Mouse (Mus musculus) liver, adult 2 months (tissue): ENCODE results near the gene Rps2. TPM values are rescaled to one million over a fixed set of nuclear protein-coding genes. Genes with fewer than 3 reads are reported as not detected.
"Not testable (repeated sequence)": the region's sequence is repeated elsewhere in the genome, so short reads cannot be mapped to it uniquely, and the experiment has no call there.

Experiments
- DNase-seq: peaks from one replicate; pipeline ENCODE4 v3.0.0-alpha.2; 2011; ENCODE audit warnings: low read depth, low spot score; ENCODE audit errors: extremely low read depth
- H3K27ac ChIP-seq: fragments of 200-500 bp; replicated peaks from 2 replicates; pipeline ENCODE4 v1.5.1; 2012; ENCODE audit warnings: low read depth, mild to moderate bottlenecking, control low read depth, inconsistent platforms, low read length; ENCODE audit not compliant: insufficient read depth
- H3K27me3 ChIP-seq: fragments of 200-500 bp; 2 replicates; pipeline ENCODE4 v1.6.1; 2012; ENCODE audit warnings: mild to moderate bottlenecking, moderate library complexity, low read length, inconsistent platforms; ENCODE audit not compliant: control insufficient read depth, insufficient read depth
- H3K36me3 ChIP-seq: fragments of 200-500 bp; 2 replicates; pipeline ENCODE4 v1.6.1; 2012; ENCODE audit warnings: low read length, inconsistent platforms; ENCODE audit not compliant: control insufficient read depth, insufficient read depth
- H3K4me1 ChIP-seq: fragments of 200-500 bp; 2 replicates; pipeline ENCODE4 v1.6.1; 2011; ENCODE audit warnings: low read length; ENCODE audit not compliant: control insufficient read depth, insufficient read depth
- H3K4me3 ChIP-seq: fragments of 200-500 bp; 2 replicates; pipeline ENCODE4 v1.5.1; 2011; ENCODE audit warnings: low read depth, mild to moderate bottlenecking, control low read depth, low read length, moderate library complexity; ENCODE audit not compliant: insufficient read depth
- H3K79me2 ChIP-seq: fragments of 200-500 bp; 2 replicates; pipeline ENCODE4 v1.6.1; 2012; ENCODE audit warnings: inconsistent platforms, mild to moderate bottlenecking, low read length, moderate library complexity; ENCODE audit not compliant: control insufficient read depth, insufficient read depth
- H3K9ac ChIP-seq: fragments of 200-500 bp; 2 replicates; pipeline ENCODE4 v1.6.1; 2012; ENCODE audit warnings: low read depth, mild to moderate bottlenecking, control low read depth, inconsistent platforms, low read length
- CTCF ChIP-seq: fragments of 200-500 bp; IDR thresholded peaks from 2 replicates; pipeline ENCODE4 v1.5.1; 2011; ENCODE audit warnings: low read depth, low read length, control low read depth
- POLR2A ChIP-seq: fragments of 200-500 bp; IDR thresholded peaks from 2 replicates; pipeline ENCODE4 v1.6.1; 2011; ENCODE audit warnings: low read length, control low read depth; ENCODE audit not compliant: insufficient read depth; ENCODE audit errors: extremely low read depth
- WGBS: fragments of 180-500 bp; shearing (Covaris S2); methylation state at CpG from one replicate; pipeline ENCODE4 v1.1.7; 2018; 5-methylcytosine and 5-hydroxymethylcytosine counted together
- polyA plus RNA-seq: library from polyadenylated mRNA; depleted of rRNA; stranded (reverse); fragments of >200 nt; gene quantifications from 2 replicates; pipeline ENCODE4 v1.2.3, GENCODE M21; 2012; rRNA removed
- total RNA-seq: library from RNA; depleted of rRNA; stranded (reverse); fragments of >200 nt; gene quantifications from 2 replicates; pipeline ENCODE4 v1.2.3, GENCODE M21; 2014; rRNA removed

Rps2 gene
- total RNA-seq (802 and 1,081 TPM in 2 replicates), polyA plus RNA-seq (2,199 and 2,424 TPM in 2 replicates)

- Histone ChIP-seq H3K4me1 (peaks cover 14% of the 10 kb centered on the region), H3K9ac (no peak within 1 kb of the TSS), H3K27me3 (no peaks in the 10 kb centered on the region), H3K79me2 (peaks cover 3% of the 10 kb centered on the region; the same call in 1 of the 2 replicates), H3K36me3 (peaks cover 12% of the 10 kb centered on the region), H3K4me3 (no peak within 1 kb of the TSS), H3K27ac (no peak within 1 kb of the TSS)
- 93% methylated on average over 4 of the region's 4 CpGs for WGBS
- no peak for DNase-seq
- TF ChIP-seq CTCF (no peak), POLR2A (no peak)
These were observed at the start of gene Rps2, which contains the start of gene Rnf151 for GRCm38 (mm10) chr17:24717943-24718342. Gene Rps2, plus strand, starts transcription at chr17:24718116. Gene Rnf151, minus strand, starts transcription at chr17:24718063.

GRCm38 (mm10) chr17:24669214-24669544 lies 48.7 kb upstream of the Rps2 start:
- not testable (repeated sequence) for H3K27me3 ChIP-seq, DNase-seq, H3K36me3 ChIP-seq
- Histone ChIP-seq H3K4me3 (peak overlapping the region; percentile 13), H3K9ac (peak overlapping the region; percentile 26), H3K4me1 (peaks cover 17% of the 10 kb centered on the region), H3K27ac (peak overlapping the region; percentile 23), H3K79me2 (peaks cover 28% of the 10 kb centered on the region; the same call in 1 of the 2 replicates)
- 5% methylated on average over 15 of the region's 15 CpGs for WGBS

GRCm38 (mm10) chr17:24669545-24670245 lies 48.2 kb upstream of the Rps2 start, which contains the start of gene Zfp598:
Gene Zfp598, plus strand, starts transcription at chr17:24669687.
- H3K9ac ChIP-seq: peak within 1 kb of the TSS; percentile 98
- H3K36me3 ChIP-seq: no peaks in the 10 kb centered on the region
- TF ChIP-seq POLR2A (peak; percentile 43; the same call in 1 of the 2 replicates), CTCF (peak; percentile 16; the same call in 1 of the 2 replicates)
- under 1% methylated on average over 77 of the region's 80 CpGs for WGBS
- peak within 1 kb of the TSS; percentile 94 for H3K4me3 ChIP-seq
- H3K27ac ChIP-seq: peak within 1 kb of the TSS; percentile 94
- DNase-seq: peak; percentile 71
- H3K27me3 ChIP-seq: no peaks in the 10 kb centered on the region
- H3K4me1 ChIP-seq: peaks cover 17% of the 10 kb centered on the region
- peaks cover 31% of the 10 kb centered on the region; the same call in 1 of the 2 replicates for H3K79me2 ChIP-seq

- peaks cover 32% of the 10 kb centered on the region; the same call in 1 of the 2 replicates for H3K79me2 ChIP-seq
- H3K9ac ChIP-seq: peak overlapping the region; percentile 98
- no peaks in the 10 kb centered on the region for H3K27me3 ChIP-seq
- H3K4me3 ChIP-seq: peak overlapping the region; percentile 94
- H3K36me3 ChIP-seq: no peaks in the 10 kb centered on the region
- peak; percentile 88 for DNase-seq
- WGBS: under 1% methylated on average over 8 of the region's 8 CpGs
- H3K4me1 ChIP-seq: peaks cover 17% of the 10 kb centered on the region
- H3K27ac ChIP-seq: peak overlapping the region; percentile 94
- TF ChIP-seq CTCF: no peak
- no peak for TF ChIP-seq POLR2A
These were observed 47.6 kb upstream of the Rps2 start for GRCm38 (mm10) chr17:24670246-24670844.

GRCm38 (mm10) chr17:24671346-24671745 lies 46.6 kb upstream of the Rps2 start:
- TF ChIP-seq CTCF (no peak), POLR2A (no peak)
- Histone ChIP-seq H3K27me3 (no peaks in the 10 kb centered on the region), H3K9ac (0 out of 2 replicates have a peak overlapping the region, but pooled peaks have one; percentile 8), H3K36me3 (peaks cover under 1% of the 10 kb centered on the region; the same call in 1 of the 2 replicates), H3K79me2 (peaks cover 40% of the 10 kb centered on the region; the same call in 1 of the 2 replicates), H3K4me3 (no peak overlapping the region), H3K4me1 (peaks cover 17% of the 10 kb centered on the region), H3K27ac (peak overlapping the region; percentile 55; the same call in 1 of the 2 replicates)
- WGBS: 51% methylated on average over 5 of the region's 5 CpGs
- no peak for DNase-seq

- Histone ChIP-seq H3K9ac (peak overlapping the region; percentile 15; the same call in 1 of the 2 replicates), H3K4me3 (no peak overlapping the region), H3K27ac (peak overlapping the region; percentile 27; the same call in 1 of the 2 replicates), H3K36me3 (peaks cover 6% of the 10 kb centered on the region; the same call in 1 of the 2 replicates), H3K79me2 (peaks cover 40% of the 10 kb centered on the region; the same call in 1 of the 2 replicates), H3K27me3 (no peaks in the 10 kb centered on the region), H3K4me1 (peaks cover 17% of the 10 kb centered on the region)
- peak; percentile 96 for DNase-seq
- TF ChIP-seq POLR2A (no peak), CTCF (no peak)
- 0% methylated on average over 5 of the region's 5 CpGs for WGBS
These were observed 45.8 kb upstream of the Rps2 start for GRCm38 (mm10) chr17:24672141-24672540.
